Mouse (Mus musculus) T-helper 2 cell (primary cell): ENCODE measurements around the gene Dnajb11.

Source experiments
- in situ Hi-C: fragments of 300-600 bp; cut with MboI, MseI; formaldehyde crosslinking; loops from one replicate; pipeline ENCODE4 v1.15.1; 2025; ENCODE audit warnings: high pct_unique_total_duplicates

The Dnajb11 gene

DNA sequence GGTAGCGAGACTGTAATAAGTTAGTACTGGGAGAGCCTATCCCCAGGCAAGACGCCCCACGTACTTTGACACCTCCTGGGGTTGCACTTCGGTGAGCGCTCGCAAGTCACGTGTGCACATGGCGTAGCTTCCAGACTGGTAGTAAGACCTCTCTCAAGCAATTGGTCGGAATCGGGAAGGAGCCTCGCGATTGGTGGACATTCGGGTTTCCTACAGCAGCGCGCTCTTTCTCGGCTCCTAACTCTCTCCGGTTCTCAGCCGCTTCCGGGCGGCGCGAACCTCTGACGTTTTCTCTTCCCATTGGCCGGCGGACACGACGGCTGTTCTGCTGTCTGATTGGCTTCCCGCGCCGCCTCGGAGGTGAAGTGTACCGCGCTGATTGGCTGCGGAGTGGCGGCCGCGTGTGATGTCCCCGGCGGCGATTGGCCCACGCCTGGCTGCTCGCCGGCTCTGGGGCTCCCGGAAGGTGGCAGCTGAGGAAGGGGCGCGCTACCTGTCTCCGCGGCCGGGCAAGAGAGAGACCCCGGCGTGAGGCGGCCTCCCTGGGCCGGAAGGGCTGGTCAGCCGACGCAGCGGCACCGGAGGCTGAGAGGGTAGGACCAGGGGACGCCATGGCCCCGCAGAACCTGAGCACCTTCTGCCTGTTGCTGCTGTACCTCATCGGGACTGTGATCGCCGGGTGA is at the start of gene Dnajb11, which contains the start of gene Tbccd1:
Dnajb11 (plus strand) TSS at position 415 of the 683 bp plus-strand sequence.
Tbccd1 (minus strand) TSS at position 239 of the 683 bp plus-strand sequence.
- in situ Hi-C loops: loop anchor here (25.0 kb wide), 1 partner anchor 455 kb away; no protein-coding TSS in a partner anchor

DNA sequence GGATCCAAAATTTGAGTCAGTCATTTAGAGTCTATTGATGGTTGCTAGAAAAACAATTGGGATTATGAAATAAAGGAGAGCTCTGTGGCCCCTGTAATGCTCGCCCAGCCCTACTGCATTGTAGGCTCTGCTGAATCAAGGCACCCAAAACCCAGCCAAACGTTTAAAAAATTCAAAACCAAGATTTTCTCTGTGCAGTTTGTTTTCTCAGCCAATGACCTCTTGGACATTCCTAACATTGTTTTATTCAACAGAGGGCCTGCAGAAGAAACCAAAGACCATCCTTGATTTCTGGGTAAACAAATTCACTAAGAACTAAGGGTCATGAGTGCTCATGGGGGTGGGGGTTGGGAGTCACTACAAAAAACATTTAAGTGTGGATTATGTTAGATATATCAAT is 46.2 kb upstream of the Dnajb11 start, which contains the start of gene Crygs:
Crygs (minus strand) TSS at position 101 of the 400 bp plus-strand sequence.
- in situ Hi-C loops: loop anchor here (25.0 kb wide), 2 partner anchors 424 to 499 kb away; no protein-coding TSS in a partner anchor

DNA sequence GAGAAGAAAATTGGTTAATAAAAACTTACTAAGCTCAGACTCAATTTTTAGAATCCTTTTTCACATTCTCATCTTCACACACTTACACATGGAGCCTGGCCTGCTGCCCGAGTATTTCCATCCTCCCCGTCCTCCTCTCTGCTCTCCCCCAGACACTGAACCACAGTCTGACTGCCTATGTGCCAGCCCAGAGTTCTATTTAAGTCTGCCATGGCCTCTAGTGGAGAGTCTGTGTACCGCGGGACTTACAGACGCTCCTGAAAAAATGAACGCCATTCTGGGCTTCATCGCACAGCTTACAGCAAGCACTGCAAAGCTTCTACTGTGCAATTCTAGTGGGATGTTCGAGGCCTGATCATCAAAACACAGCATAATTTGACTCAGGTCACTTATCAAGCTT is 36.9 kb upstream of the Dnajb11 start:
- in situ Hi-C loops: loop anchor here (25.0 kb wide), 2 partner anchors 433 to 508 kb away; no protein-coding TSS in a partner anchor

DNA sequence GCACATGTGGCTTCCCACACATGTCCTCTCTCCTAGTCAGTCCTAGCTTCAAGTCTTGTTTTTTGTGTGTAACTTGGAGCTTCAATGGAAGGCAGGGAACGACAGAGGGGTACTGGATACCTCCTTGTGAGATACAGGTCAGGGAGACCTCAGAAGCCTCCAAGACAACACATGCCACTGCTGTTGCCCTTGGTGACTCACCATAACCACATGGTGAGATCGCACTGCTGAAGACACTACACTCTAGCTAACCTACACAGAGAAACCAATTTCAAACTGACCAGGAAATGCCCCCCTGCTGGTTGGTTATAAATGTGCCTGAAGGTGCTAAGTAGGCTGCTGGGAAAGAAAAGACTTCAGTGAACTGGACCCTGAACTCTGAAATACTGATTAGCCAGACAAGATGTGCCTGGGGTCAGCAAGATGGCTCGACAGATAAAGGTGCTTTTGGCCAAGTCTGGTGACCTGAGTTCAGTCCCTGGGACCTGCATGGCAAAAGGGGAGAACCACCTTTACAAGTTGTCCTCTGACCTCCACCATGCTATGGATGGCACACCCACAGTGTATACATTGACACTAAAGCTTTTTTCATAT is 24.6 kb upstream of the Dnajb11 start:
- in situ Hi-C loops: no loop called here

DNA sequence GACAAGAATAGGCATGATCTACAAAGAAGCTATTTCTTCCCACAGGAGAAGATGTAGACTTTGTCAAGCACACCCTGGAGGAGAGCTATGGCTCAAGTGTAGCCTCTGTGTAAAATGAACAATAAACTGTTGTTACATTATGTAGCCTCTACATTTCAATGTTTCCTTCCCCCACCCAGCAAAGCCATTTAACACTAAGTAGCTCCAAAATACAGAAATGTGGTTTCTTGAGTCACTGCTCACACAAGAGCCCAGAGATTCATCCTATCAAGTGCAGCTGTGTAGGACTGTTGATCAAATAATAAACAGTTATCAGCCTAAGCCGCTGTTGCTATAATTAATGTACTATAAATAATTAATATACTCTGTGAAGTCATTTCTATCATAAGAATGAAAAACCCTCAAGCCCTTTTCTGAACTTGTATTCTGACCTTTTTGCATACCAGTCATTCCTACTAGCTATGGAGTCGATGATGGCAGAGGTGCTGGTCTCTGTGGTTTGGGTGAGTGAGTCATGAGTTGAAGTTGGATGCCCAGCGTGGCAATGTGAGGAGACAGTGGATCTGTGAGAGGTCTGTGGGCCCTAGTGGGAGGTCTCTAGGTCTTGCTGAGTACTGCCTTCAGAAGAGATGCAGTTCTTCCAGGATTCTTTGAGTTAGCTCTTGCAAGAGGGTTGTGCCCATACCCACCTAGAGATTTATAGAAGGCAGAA is 18.3 kb upstream of the Dnajb11 start:
- in situ Hi-C loops: no loop called here

DNA sequence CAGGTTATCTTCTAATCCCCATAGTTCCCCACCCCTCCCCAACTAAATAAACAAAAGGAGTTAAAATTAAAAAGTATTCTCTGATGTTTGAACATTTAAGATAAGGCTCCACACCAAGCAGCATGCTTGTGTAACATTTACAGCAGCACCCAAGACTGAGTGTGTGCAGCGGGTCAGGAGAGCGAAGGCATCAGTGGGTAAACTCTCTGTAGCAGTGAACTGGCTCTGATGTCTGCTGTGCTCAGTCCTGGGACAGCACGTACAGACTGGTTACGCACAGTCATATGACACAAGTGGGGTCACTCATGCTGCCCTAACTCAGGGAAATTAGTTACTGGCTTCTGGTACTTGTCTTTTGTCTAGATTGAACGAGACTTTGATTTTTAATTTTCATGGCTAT is 14.8 kb upstream of the Dnajb11 start:
- in situ Hi-C loops: no loop called here

DNA sequence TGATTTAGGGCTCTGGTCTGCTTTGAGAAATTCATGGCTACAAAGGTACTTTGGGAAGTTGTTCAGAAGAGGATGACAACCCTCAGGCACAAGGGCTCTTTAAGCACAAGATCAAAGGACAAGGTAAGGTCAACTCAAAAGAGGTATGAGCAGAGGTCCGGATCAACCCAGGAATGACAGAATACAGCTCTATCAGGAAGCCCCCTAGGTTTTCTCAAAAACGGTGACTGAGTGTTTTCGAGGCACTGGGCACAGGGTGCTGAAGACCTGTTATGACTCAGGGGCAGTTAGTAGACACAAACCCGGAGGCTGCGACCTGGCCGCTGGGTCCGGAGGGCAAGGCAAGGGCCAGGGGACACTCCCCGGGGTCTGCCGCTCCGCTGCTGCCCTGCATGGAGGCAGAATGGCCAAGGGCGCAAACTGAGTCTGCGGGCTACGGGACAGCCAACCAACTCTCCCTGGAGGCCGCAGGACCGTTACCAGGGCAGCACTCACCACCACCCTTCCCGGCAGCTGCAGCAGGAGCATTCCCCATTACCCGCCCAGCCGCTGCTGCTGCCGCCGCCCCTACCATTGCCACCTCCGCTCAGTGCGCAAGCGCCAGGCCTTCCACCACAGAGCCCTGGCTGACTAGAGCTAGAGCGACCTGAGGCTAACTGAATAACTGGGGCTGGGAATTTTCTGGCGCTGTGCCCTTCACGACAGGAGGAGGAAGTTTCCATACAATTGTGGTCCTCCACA is 13.4 kb upstream of the Dnajb11 start:
- in situ Hi-C loops: no loop called here

DNA sequence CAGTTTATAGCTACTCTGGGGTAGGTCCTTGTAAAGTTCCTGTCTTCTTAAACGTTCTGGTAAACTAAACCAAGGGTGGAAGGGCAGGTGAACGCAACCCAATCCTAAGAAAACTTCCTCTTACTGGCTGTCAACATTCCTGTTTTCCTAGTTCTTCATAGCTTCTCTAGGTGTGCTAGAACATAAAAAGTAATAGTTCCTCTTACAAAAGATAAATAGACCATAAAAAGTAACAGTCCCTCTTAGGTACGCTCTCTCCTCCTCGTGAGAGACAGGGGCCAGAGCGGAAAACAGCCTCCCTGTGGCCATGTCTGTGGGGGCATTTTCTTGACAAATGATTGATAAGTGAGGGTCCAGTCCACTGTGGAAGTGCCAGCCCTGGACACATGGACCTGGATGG is 12.8 kb upstream of the Dnajb11 start:
- in situ Hi-C loops: no loop called here

DNA sequence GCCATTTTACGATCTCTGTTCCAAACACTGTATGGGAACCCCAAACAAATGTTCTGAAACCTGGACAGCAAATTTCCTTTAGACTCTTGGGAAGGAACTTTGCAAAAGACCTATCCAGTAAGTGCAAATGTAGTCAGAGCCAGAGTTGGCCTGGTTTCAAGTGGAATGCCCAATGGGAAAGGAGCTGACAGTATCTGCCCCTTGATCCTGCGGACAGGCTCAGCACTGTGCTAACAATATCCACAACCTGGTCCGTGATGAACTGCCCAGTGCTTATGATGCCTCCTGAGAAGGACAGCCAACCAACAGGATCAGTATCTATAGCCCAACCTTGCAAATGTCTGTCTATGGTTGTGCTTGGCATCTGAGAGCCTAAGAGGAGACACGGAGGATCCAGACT is 12.2 kb upstream of the Dnajb11 start:
- in situ Hi-C loops: no loop called here

DNA sequence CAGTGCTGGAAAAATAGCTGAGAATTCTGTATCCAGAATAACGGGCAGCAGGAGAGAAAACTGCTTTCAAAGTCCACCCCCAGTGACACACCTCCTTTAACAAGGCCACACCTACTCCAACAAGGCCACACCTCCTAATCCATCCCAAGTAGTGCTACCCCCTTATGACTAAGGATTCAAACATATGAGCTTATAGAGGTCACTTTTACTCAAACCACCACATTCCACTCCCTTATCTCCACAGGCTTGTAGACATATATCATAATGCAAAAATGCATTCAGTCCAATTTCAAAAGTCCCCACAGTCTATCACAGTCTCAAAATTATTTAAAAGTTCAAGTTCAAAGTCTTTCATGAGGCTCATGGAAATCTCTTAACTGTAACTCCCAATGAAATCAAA is 10.0 kb upstream of the Dnajb11 start:
- in situ Hi-C loops: no loop called here

DNA sequence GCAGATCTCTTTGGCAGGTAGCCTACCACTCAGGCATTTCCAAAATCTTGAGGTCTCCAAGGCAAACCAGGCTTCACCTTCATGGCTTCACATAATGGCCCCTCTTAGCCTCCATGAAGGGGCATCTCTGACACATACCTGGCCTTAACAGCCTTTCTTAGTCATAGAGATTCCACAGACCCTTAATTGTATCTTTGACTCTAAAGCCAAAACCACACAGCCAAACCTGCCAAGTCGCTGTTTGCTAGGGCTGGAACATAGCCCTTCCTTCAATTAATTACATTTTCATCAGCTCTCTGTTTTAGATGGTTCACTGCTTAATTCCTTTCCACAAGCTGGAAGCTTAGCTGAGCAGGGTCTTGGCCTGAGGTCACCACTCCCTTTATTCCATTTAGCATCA is 9.3 kb upstream of the Dnajb11 start:
- in situ Hi-C loops: no loop called here

DNA sequence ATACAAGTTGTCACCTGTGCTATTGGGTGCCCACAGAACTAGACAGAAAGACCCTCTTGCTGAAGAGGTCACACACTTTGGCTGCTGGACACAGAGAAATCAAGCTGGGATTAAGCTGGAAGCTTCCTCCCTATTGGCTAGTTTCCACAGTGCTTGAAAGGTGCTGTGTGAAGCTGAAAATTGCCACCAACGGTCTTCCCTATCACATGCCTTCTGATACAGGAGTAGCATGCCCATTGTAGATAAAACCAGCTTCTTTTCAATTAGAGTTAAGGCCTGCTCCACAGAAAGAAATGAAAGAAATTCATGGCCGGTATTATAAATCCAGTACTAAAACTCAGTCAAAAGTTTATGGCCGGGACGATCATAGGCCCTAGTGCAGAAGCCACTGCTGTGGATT is 4.9 kb upstream of the Dnajb11 start:
- in situ Hi-C loops: loop anchor here (5.0 to 25.0 kb wide), 2 partner anchors 415 to 460 kb away; partner anchors contain the start of gene Etv5

DNA sequence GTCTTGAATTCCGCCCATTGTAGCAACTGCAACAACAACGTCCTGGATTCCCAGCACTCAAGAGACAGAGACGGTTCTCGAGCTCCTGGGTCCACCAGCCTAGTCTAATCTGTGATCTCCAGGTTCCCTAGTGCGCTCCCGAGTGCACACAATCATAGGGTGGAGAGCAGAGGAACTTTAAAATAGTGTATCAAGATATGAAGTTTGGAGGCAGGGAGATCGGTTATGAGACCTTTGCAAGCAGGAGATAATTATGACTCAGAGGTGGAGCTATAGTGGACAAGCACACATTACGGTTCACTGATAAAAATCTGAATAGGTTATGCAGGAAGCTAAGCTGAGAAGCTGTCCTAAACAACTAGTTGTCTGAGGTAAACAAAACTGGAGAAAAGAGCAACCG is 872 bp upstream of the Dnajb11 start:
- in situ Hi-C loops: loop anchor here (25.0 kb wide), 1 partner anchor 456 kb away; no protein-coding TSS in a partner anchor

DNA sequence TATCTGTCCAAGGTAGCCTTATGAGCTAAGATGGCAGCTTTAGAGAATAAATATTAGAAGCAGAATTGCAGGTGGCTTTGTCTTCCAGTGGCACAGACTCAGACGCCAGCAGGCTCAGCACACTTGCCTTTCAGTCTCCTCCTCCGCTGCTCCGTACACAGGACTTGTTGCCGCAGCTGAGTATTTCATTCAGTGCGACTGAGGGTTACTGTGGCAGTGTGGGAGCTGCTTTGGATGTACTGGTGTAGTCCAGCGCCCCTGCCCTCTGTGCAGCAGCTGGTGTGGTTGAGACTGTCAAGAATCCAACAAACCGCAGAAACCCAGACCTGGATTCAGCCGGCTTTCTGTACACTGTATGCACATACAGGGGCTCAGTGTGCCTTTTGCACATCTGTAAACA is 14.8 kb downstream of the Dnajb11 start:
- in situ Hi-C loops: loop anchor here (25.0 kb wide), 1 partner anchor 440 kb away; no protein-coding TSS in a partner anchor

DNA sequence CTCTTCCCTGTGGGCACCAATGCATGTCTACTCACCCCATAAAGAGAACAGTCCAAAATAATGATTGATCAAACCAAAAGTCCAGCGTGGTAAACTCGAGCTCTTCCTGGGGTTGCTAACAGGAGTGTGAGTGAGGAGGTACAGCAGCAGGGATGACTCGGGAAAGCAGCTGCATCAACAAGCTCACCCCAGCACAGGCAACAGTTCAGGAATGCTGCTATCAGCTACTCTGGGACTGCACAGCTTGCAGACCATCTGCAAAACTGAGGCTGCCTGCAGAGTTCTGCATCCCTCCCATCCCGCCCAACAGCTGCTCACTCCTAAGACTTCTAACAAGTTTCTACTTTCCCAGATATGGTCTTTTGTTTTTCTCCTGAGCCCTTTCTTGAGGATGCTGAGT is 15.7 kb downstream of the Dnajb11 start:
- in situ Hi-C loops: loop anchor here (25.0 kb wide), 1 partner anchor 439 kb away; no protein-coding TSS in a partner anchor

DNA sequence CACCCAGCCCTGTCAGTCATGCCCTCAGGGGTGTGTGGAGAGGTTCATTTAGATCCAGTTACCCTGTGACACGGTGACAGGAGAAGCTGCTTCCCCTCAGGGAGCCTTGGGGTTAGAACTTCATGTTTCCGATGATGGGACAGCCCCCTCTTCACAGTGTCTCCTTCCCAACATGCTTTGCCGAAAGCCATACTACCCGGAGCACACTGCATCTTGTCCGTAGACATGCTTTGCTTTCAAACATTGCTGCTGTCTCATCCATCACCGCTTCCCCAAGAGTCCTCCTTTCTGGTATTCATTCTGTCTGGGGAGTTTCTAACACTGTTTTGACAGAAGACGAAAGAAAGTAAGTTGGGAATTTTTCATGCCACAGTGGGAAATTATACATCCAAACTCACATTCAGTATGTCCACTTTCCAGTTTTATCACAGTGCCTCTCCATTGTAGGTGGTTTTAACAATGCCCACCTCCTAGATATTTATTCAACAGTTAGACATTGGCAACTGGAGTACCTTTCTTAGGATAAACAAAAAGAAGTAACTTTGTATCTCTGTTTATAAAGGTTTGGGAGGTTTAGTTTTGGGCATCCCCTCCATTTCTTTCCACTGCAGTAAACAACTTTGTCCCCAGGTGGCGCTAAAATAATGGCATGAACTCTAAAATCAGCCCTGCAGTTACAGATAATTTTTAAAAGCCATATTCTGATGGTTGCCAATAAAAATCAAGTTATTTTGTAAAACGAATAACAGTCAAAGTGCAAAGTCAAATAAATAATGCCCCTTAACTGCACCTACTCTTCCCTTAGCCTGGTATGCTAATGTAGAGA is 18.8 kb downstream of the Dnajb11 start:
- in situ Hi-C loops: no loop called here

DNA sequence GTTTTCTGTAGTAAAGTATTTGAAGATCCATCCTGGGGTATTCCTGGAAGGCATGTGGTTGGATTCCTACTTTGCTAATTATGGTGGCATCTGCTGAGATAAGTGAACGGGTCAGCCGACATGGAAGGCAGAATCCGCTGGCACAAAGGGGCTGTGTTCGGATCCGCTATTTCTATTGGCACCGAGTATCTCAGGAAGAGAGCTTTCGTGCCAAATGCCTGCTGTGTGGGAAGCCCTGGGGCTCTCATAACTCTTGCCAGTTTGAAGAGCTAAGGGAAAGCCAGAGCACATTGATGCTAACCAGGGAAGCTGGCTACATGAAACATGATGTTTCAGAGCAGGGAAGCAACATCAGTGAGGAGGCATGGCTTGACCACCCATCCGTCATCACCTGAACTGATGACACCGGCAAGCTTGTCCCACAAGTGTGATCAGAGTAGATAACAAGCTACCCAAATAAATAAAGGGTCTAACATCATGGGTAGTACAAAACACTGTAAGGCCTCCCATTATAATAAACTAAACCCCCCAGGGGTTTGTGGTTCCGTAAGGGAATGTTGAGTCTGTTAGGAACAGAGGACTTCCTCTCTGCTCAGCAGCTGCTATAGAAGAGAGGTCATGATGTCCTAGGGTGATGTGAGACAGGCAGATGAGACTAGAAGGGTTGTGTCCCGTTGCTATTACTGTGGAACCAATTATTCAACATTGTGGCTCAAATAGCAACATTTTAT is 20.2 kb downstream of the Dnajb11 start:
- in situ Hi-C loops: no loop called here

DNA sequence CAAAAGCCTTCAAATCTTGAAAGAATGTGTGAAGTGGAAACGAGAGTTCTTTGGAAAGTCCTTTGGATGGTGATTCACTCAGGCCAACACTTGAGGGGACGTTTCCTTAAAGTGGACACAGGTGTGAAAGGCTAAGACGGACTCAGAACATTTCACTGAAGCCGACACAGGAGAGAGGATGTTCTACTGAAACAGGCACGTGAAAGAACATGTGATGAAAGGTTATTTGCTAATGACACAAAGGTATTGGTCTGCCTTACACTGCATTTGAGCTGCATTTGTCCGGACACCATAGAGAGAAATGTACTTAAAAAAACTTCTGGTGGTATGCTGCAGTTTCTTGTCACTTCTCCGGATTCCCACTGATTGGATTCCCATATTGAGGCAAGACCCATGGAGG is 21.1 kb downstream of the Dnajb11 start:
- in situ Hi-C loops: no loop called here

DNA sequence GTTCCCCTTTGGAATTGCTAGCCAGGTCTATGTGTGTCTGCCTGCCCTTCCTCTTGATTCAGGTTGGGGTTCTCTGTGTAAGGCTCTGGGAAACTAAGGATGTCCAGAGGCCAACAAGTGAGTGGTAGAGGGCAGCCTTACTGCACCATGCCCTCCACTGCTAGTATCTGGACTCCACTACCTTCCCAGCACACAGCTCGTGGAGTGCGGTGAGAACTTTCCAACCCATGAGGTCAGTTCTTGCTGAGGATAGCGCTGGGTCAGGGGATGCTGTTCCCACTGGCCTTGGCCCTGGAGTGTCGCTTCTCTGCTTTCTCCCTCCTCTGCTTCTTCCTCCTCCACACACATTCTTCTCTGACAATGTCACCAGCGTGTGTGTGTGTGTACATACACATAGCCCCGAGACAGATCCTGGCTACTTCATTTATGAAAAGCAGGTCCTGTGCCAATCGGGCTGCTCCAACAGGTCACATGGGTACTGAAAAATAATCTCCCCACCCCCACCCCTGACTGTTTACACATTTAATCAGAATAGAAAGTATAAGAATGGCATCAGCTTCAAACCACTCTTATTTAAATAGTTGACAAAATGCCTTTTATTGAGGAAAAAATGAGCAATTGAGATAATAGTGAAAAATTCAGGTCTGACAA is 22.4 kb downstream of the Dnajb11 start:
- in situ Hi-C loops: no loop called here
